ENCODE assay signal across 8 mouse cellular contexts in the genomic region with DNA sequence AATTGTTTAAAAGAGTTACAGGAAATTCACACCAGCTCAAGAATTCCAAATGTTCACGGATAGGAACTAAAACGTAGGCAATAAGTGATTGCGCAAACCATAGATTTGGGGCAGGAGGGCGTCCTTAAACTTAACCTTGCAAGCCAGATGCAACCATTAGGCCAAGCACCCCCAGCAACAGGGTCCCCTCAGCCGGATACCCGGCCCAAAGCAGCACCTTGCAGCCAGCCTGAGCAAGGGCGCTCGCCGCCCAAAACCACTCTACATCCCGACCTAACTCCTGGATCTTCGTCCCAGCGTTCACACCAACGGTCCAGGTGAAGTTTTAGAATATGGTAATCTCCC. TPM values are rescaled to one million over a fixed set of nuclear protein-coding genes. Genes with fewer than 3 reads are reported as not detected.
DNase-seq lines count a peak whose midpoint lies in the region; ATAC-seq lines count a peak whose summit lies in the region.

No protein-coding gene starts in this region.

- no peak for DNase-seq in kidney, adult 11 months
- no peak for DNase-seq in hindbrain, embryonic 14.5 days (ENCODE audit: low spot score)
- DNase-seq in midbrain, embryonic 10.5 days (ENCODE audit: low spot score) = no peak
- DNase-seq in natural killer cell, adult 2 months (ENCODE audit: low spot score in 2 of 2) = no peak
- no peak for DNase-seq in urinary bladder, postnatal 4 days (ENCODE audit: low spot score in 2 of 2)
- no peak for DNase-seq in thymus, postnatal 10 days (ENCODE audit: low spot score in 2 of 2)

- under 1% methylated on average over 13 of the region's 13 CpGs for whole genome bisulfite sequencing in kidney, embryonic 15.5 days
- WGBS in hindbrain, embryonic 14.5 days = 2% methylated on average over 13 of the region's 13 CpGs
- WGBS in midbrain, embryonic 10.5 days = 2% methylated on average over 13 of the region's 13 CpGs

- H3K36me3 ChIP-seq in kidney, embryonic 15.5 days = no peaks in the 10 kb centered on the region
- H3K36me3 ChIP-seq in hindbrain, embryonic 14.5 days (replicated peaks; ENCODE audit: control insufficient read depth, insufficient read depth) = no peaks in the 10 kb centered on the region
- no peaks in the 10 kb centered on the region for H3K36me3 ChIP-seq in midbrain, embryonic 10.5 days

- peaks cover 36% of the 10 kb centered on the region for H3K4me1 ChIP-seq in kidney, embryonic 15.5 days
- H3K4me1 ChIP-seq in brown adipose tissue, adult 24 weeks (ENCODE audit: control insufficient read depth, insufficient read depth, insufficient read length, low read length) = peaks cover 6% of the 10 kb centered on the region
- peaks cover 29% of the 10 kb centered on the region for H3K4me1 ChIP-seq in hindbrain, embryonic 14.5 days (replicated peaks; ENCODE audit: control insufficient read depth, insufficient read depth, low read length)
- peaks cover 44% of the 10 kb centered on the region for H3K4me1 ChIP-seq in midbrain, embryonic 10.5 days

- no peaks in the 10 kb centered on the region for H3K27me3 ChIP-seq in kidney, embryonic 15.5 days
- H3K27me3 ChIP-seq in hindbrain, embryonic 14.5 days (ENCODE audit: control insufficient read depth, insufficient read depth, low read length) = no peaks in the 10 kb centered on the region
- peaks cover 18% of the 10 kb centered on the region for H3K27me3 ChIP-seq in midbrain, embryonic 10.5 days (ENCODE audit: low read depth, poor library complexity, severe bottlenecking)

- no peaks in the 10 kb centered on the region for H3K9me3 ChIP-seq in kidney, embryonic 15.5 days (replicated peaks)
- no peaks in the 10 kb centered on the region for H3K9me3 ChIP-seq in hindbrain, embryonic 14.5 days (ENCODE audit: control insufficient read depth, low read length)
- H3K9me3 ChIP-seq in midbrain, embryonic 10.5 days (replicated peaks) = no peaks in the 10 kb centered on the region

- H3K27ac ChIP-seq in kidney, embryonic 15.5 days = peak overlapping the region; percentile 98
- peak overlapping the region; percentile 90 for H3K27ac ChIP-seq in brown adipose tissue, adult 24 weeks (replicated peaks; ENCODE audit: low read depth, low read length)
- H3K27ac ChIP-seq in hindbrain, embryonic 14.5 days = no peak overlapping the region
- H3K27ac ChIP-seq in midbrain, embryonic 10.5 days (replicated peaks) = peak overlapping the region; percentile 91

- peak overlapping the region; percentile 80 for H3K4me2 ChIP-seq in kidney, embryonic 15.5 days
- H3K4me2 ChIP-seq in hindbrain, embryonic 14.5 days (replicated peaks) = peak overlapping the region; percentile 91

- peak overlapping the region; percentile 91 for H3K4me3 ChIP-seq in kidney, embryonic 15.5 days (replicated peaks)
- peak overlapping the region; percentile 88 for H3K4me3 ChIP-seq in brown adipose tissue, adult 24 weeks (ENCODE audit: insufficient read depth, low read depth, low read length)
- peak overlapping the region; percentile 74 for H3K4me3 ChIP-seq in hindbrain, embryonic 14.5 days (replicated peaks; ENCODE audit: low read length)
- H3K4me3 ChIP-seq in midbrain, embryonic 10.5 days = peak overlapping the region; percentile 86

- ATAC-seq in kidney, embryonic 15.5 days (replicated peaks; ENCODE audit: low FRiP score) = peak; percentile 16
- ATAC-seq in hindbrain, embryonic 14.5 days (ENCODE audit: low FRiP score) = 0 out of 2 replicates have a peak, but pooled peaks have one; percentile 5

- H3K9ac ChIP-seq in kidney, embryonic 15.5 days = peak overlapping the region; percentile 63
- peak overlapping the region; percentile 58 for H3K9ac ChIP-seq in hindbrain, embryonic 14.5 days

RNA-seq across cellular contexts. Expression of gene Zcchc2, which starts 0.6 kb away (rescaled TPM):
- 3.1 and 3.2 TPM in 2 replicates for polyA plus RNA-seq in kidney, embryonic 15.5 days (2015; fragmentation: Nextera tagmentation; extraction: Ambion mirVana)
- polyA plus RNA-seq in brown adipose tissue, adult 24 weeks (2012; ENCODE audit: insufficient read depth, insufficient read length, missing spikeins) = 10.2 and 12.1 TPM in 2 replicates
- 2.7 and 3.1 TPM in 2 replicates for polyA plus RNA-seq in hindbrain, embryonic 14.5 days (2014; fragmentation: Nextera tagmentation; extraction: Ambion mirVana)
- polyA plus RNA-seq in midbrain, embryonic 10.5 days (2016; fragmentation: Nextera tagmentation; extraction: Ambion mirVana) = 1.7 and 1.9 TPM in 2 replicates
